Mouse (Mus musculus) small intestine, adult 2 months (tissue): Measurements from ENCODE around the gene Dnaic1.

Source experiments
- CTCF ChIP-seq: fragments of 200-500 bp; IDR thresholded peaks from 2 replicates; pipeline ENCODE4 v1.5.1; 2012; ENCODE audit warnings: low read depth, mild to moderate bottlenecking, control low read depth, inconsistent platforms, low read length, moderate library complexity, mixed read lengths; ENCODE audit not compliant: insufficient replicate concordance, insufficient read length; ENCODE audit errors: extremely low read depth
- POLR2A ChIP-seq: fragments of 200-500 bp; IDR thresholded peaks from 2 replicates; pipeline ENCODE4 v1.6.1; 2012; ENCODE audit warnings: low read depth, mild to moderate bottlenecking, control low read depth, inconsistent platforms, low read length, moderate library complexity

GRCm38 (mm10) chr4:41526553-41526952 lies 43.0 kb upstream of the Dnaic1 start:
- TF ChIP-seq POLR2A (no peak), CTCF (no peak)
